Mouse (Mus musculus): ENCODE measurements at regions not wholly inside any gene's neighbourhood (a gene's known extent, or its start where the extent isn't known, plus 50 kb on each side); places are given as distances from the start of the nearest gene placed in this dataset.
A peak's percentile ranks its signal among the peaks of the same experiment; 100 is the strongest.

GRCm38 (mm10) chr5:106064366-106064765, 188.0 kb downstream of the Zfp326 start:
- no peak overlapping the region for H3K4me2 ChIP-seq (ENCODE audit: low read depth)
- no peak overlapping the region for H3ac ChIP-seq (ENCODE audit: control insufficient read depth, insufficient read length)
- H3K27me3 ChIP-seq (ENCODE audit: control insufficient read depth, insufficient read depth, insufficient read length) = no peaks in the 10 kb centered on the region
- no peak for TF ChIP-seq POLR2A (IDR thresholded peaks at IDR 0.05; ENCODE audit: insufficient read length, low read depth)
- no peaks in the 10 kb centered on the region for H3K36me3 ChIP-seq (ENCODE audit: control insufficient read depth, insufficient read depth)
- no peaks in the 10 kb centered on the region for H3K79me2 ChIP-seq (ENCODE audit: control insufficient read depth, insufficient read depth)
- no peak overlapping the region for H3K4me3 ChIP-seq

- H3ac ChIP-seq (ENCODE audit: control insufficient read depth, insufficient read length) = no peak overlapping the region
Observed at GRCm38 (mm10) chr5:106062926-106063325, 186.6 kb downstream of the Zfp326 start.

GRCm38 (mm10) chr5:106056631-106057030, 180.3 kb downstream of the Zfp326 start:
- H3K4me2 ChIP-seq (ENCODE audit: low read depth) = no peak overlapping the region
- no peak overlapping the region for H3K4me3 ChIP-seq
- no peaks in the 10 kb centered on the region for H3K36me3 ChIP-seq (ENCODE audit: control insufficient read depth, insufficient read depth)
- H3K79me2 ChIP-seq (ENCODE audit: control insufficient read depth, insufficient read depth) = no peaks in the 10 kb centered on the region
- no peak overlapping the region for H3ac ChIP-seq (ENCODE audit: control insufficient read depth, insufficient read length)
- TF ChIP-seq POLR2AphosphoS2 (IDR thresholded peaks at IDR 0.05; ENCODE audit: insufficient read length, low read depth) (no peak), MYOG (IDR thresholded peaks at IDR 0.05; ENCODE audit: control insufficient read depth in 1 of 3, insufficient read depth in 1 of 3, insufficient read length in 2 of 3, low read depth in 2 of 3) (no peak), MYOD1 (IDR thresholded peaks at IDR 0.05; ENCODE audit: control insufficient read depth in 1 of 3, insufficient read length in 2 of 3, low read depth in 2 of 3) (no peak), E2F4 (IDR thresholded peaks at IDR 0.05; ENCODE audit: insufficient read depth) (no peak), SRF (IDR thresholded peaks at IDR 0.05; ENCODE audit: control insufficient read depth, insufficient read length, low read depth) (no peak), MAX (IDR thresholded peaks at IDR 0.05; ENCODE audit: low read depth) (no peak), USF1 (IDR thresholded peaks at IDR 0.05; ENCODE audit: low read depth) (no peak), POLR2A (IDR thresholded peaks at IDR 0.05; ENCODE audit: insufficient read length, low read depth) (no peak), CEBPB (IDR thresholded peaks at IDR 0.05; ENCODE audit: insufficient read depth, poor library complexity, severe bottlenecking) (no peak), TCF3 (IDR thresholded peaks at IDR 0.05; ENCODE audit: insufficient read length, low read depth) (no peak), TCF12 (IDR thresholded peaks at IDR 0.05; ENCODE audit: insufficient read depth, poor library complexity, severe bottlenecking) (no peak), REST (IDR thresholded peaks at IDR 0.05; ENCODE audit: insufficient read depth, insufficient read length) (no peak)
- H3K27me3 ChIP-seq (ENCODE audit: control insufficient read depth, insufficient read depth, insufficient read length) = peaks cover 12% of the 10 kb centered on the region

More at GRCm38 (mm10) chr5:106062926-106063325, 186.6 kb downstream of the Zfp326 start:
- Histone ChIP-seq H3K79me2 (ENCODE audit: control insufficient read depth, insufficient read depth) (no peaks in the 10 kb centered on the region), H3K36me3 (ENCODE audit: control insufficient read depth, insufficient read depth) (no peaks in the 10 kb centered on the region), H3K4me2 (ENCODE audit: low read depth) (no peak overlapping the region), H3K4me3 (no peak overlapping the region), H3K27me3 (ENCODE audit: control insufficient read depth, insufficient read depth, insufficient read length) (no peaks in the 10 kb centered on the region)
- TF ChIP-seq MYOD1 (IDR thresholded peaks at IDR 0.05; ENCODE audit: control insufficient read depth in 1 of 3, insufficient read length in 2 of 3, low read depth in 2 of 3) (peak in 2 of 3 experiments; percentile 32 to 78), E2F4 (IDR thresholded peaks at IDR 0.05; ENCODE audit: insufficient read depth) (no peak), TCF3 (IDR thresholded peaks at IDR 0.05; ENCODE audit: insufficient read length, low read depth) (peak; percentile 75), REST (IDR thresholded peaks at IDR 0.05; ENCODE audit: insufficient read depth, insufficient read length) (no peak), MYOG (IDR thresholded peaks at IDR 0.05; ENCODE audit: control insufficient read depth in 1 of 3, insufficient read depth in 1 of 3, insufficient read length in 2 of 3, low read depth in 2 of 3) (peak in 2 of 3 experiments; percentile 86 to 87), USF1 (IDR thresholded peaks at IDR 0.05; ENCODE audit: low read depth) (no peak)

- no peak overlapping the region for H3K4me3 ChIP-seq
- H3K79me2 ChIP-seq (ENCODE audit: control insufficient read depth, insufficient read depth) = no peaks in the 10 kb centered on the region
- peaks cover 17% of the 10 kb centered on the region for H3K27me3 ChIP-seq (ENCODE audit: control insufficient read depth, insufficient read depth, insufficient read length)
- no peak overlapping the region for H3K4me2 ChIP-seq (ENCODE audit: low read depth)
- H3K36me3 ChIP-seq (ENCODE audit: control insufficient read depth, insufficient read depth) = no peaks in the 10 kb centered on the region
- no peak for TF ChIP-seq E2F4 (IDR thresholded peaks at IDR 0.05; ENCODE audit: insufficient read depth)
- H3ac ChIP-seq (ENCODE audit: control insufficient read depth, insufficient read length) = no peak overlapping the region
Observed at GRCm38 (mm10) chr5:106055221-106055620, 178.9 kb downstream of the Zfp326 start.

GRCm38 (mm10) chr5:106051026-106051425, 174.7 kb downstream of the Zfp326 start:
- Histone ChIP-seq H3K4me3 (no peak overlapping the region), H3ac (ENCODE audit: control insufficient read depth, insufficient read length) (no peak overlapping the region), H3K36me3 (ENCODE audit: control insufficient read depth, insufficient read depth) (no peaks in the 10 kb centered on the region), H3K4me2 (ENCODE audit: low read depth) (no peak overlapping the region), H3K79me2 (ENCODE audit: control insufficient read depth, insufficient read depth) (no peaks in the 10 kb centered on the region), H3K27me3 (ENCODE audit: control insufficient read depth, insufficient read depth, insufficient read length) (peaks cover 17% of the 10 kb centered on the region)
- TF ChIP-seq POLR2A (IDR thresholded peaks at IDR 0.05; ENCODE audit: insufficient read length, low read depth) = no peak
- TF ChIP-seq SRF (IDR thresholded peaks at IDR 0.05; ENCODE audit: control insufficient read depth, insufficient read length, low read depth) = no peak
- no peak for TF ChIP-seq E2F4 (IDR thresholded peaks at IDR 0.05; ENCODE audit: insufficient read depth)
- TF ChIP-seq MYOG (IDR thresholded peaks at IDR 0.05; ENCODE audit: control insufficient read depth in 1 of 3, insufficient read depth in 1 of 3, insufficient read length in 2 of 3, low read depth in 2 of 3) = no peak
- no peak for TF ChIP-seq USF1 (IDR thresholded peaks at IDR 0.05; ENCODE audit: low read depth)
- TF ChIP-seq POLR2AphosphoS2 (IDR thresholded peaks at IDR 0.05; ENCODE audit: insufficient read length, low read depth) = no peak
- TF ChIP-seq CEBPB (IDR thresholded peaks at IDR 0.05; ENCODE audit: insufficient read depth, poor library complexity, severe bottlenecking) = no peak
- no peak for TF ChIP-seq REST (IDR thresholded peaks at IDR 0.05; ENCODE audit: insufficient read depth, insufficient read length)
- TF ChIP-seq TCF12 (IDR thresholded peaks at IDR 0.05; ENCODE audit: insufficient read depth, poor library complexity, severe bottlenecking) = no peak
- no peak for TF ChIP-seq MYOD1 (IDR thresholded peaks at IDR 0.05; ENCODE audit: control insufficient read depth in 1 of 3, insufficient read length in 2 of 3, low read depth in 2 of 3)
- TF ChIP-seq MAX (IDR thresholded peaks at IDR 0.05; ENCODE audit: low read depth) = no peak
- no peak for TF ChIP-seq TCF3 (IDR thresholded peaks at IDR 0.05; ENCODE audit: insufficient read length, low read depth)
